Mouse (Mus musculus) frontal cortex, postnatal 25 days (tissue): ENCODE measurements around the gene Casc1.
"Not testable (repeated sequence)": the region's sequence is repeated elsewhere in the genome, so short reads cannot be mapped to it uniquely, and the experiment has no call there.

Experiments
- DNase-seq, 2 experiments: peaks; one replicate each; pipeline ENCODE4 v3.0.0; 2022; ENCODE audit warnings: low spot score in 2 of 2

The Casc1 gene

GRCm38 (mm10) chr6:145139236-145139635, 71.6 kb downstream of the Casc1 start:
- DNase-seq = no peak

- DNase-seq = no peak
These were observed 74.0 kb downstream of the Casc1 start for GRCm38 (mm10) chr6:145136831-145137230.

- DNase-seq = no peak
These were observed 75.0 kb downstream of the Casc1 start for GRCm38 (mm10) chr6:145135804-145136203.

DNA sequence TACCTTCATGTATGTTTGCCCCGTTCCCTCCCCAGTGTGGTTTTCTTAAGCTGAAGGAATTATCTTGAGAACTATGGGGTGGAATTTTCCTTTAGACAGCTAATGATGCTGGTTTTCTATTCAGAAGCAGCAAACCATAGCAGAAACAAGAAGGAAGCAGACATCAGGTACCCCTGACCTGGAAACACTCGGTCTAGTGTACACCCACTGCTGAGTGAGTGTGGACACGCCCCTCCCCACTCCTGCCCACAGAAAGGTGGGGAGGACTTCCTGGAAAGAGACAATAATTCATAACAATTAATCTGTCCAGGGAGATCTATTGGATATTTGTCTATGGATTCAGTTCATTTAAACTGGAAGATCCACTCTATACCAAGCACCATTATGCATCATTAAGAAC, 75.5 kb downstream of the Casc1 start:
- DNase-seq = no peak

DNA sequence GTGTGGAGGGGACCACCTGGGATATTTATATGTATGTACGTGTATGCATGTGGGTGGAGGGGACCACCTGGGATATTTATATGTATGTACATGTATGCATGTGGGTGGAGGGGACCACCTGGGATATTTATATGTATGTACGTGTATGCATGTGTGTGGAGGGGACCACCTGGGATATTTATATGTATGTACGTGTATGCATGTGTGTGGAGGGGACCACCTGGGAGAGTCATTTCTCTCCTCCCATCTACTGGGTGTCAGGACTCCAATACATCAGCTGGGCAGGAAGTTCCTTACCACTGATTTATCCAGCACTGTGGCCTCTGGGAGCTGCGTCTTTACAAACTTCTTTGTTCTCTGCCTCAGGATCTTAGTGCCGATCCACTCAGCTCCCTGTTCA, 77.8 kb downstream of the Casc1 start:
- DNase-seq = not testable (repeated sequence)

DNA sequence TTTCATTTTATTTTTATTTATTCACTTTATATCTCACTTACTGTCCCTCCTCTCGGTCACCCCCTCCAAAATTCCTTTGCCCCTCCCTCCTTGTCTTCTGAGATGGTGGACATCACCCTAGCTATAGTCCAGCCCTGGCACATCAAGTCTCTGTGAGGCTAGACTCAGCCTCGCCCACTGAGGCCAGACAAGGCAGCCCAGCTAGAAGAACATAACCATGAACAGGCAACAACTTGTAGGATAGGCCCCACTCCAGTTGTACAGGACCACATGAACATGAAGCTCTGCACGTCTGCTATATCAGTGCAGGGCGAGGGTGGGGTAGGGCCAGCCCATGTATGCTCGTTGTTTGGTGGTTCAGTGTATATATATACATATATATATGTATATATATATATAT, 78.8 kb downstream of the Casc1 start:
- DNase-seq = no peak

DNA sequence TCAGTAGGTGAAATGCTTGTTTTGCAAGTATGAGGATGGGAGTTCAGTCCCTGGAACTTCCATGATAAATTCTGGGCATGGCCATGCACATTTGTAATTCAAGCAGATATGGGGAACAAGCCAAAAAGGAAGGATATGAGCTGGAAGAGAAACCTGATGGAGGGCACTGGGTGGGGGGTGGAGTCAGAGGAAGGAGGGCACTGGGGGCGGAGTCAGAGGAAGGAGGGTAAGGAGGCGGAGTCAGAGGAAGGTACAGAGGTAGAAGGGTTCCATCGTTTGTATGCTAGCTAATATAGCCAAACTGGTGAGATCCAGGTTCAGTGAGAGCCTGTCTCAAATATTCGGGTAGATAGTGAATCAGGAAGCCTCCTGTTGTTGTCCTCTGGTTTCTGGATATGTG, 81.2 kb downstream of the Casc1 start:
- no peak for DNase-seq

GRCm38 (mm10) chr6:145127652-145128051, 83.2 kb downstream of the Casc1 start:
- DNase-seq = no peak

- no peak for DNase-seq
These were observed 85.2 kb downstream of the Casc1 start for GRCm38 (mm10) chr6:145125591-145126113.
